In genomic region chr9:112793537-112793936, GRCm38 (mm10) we compare ENCODE assay signal across 13 mouse cellular contexts.
DNase-seq lines count a peak whose midpoint lies in the region; ATAC-seq and TF ChIP-seq lines count a peak whose summit lies in the region.
"Had no signal": no experiment of that assay in that cellular context is flagged by ENCODE, and none has a peak within 500 bp of the region (broad histone marks: within the 10 kb centered on the region; RNA-seq: fewer than 3 reads in every experiment).

No protein-coding gene starts in this region.

- H3K36me3 ChIP-seq in hindbrain, postnatal 0 days (ENCODE audit: insufficient read depth, low read length), result no peaks in the 10 kb centered on the region
- no peaks in the 10 kb centered on the region for H3K36me3 ChIP-seq in hindbrain, embryonic 16.5 days (ENCODE audit: control insufficient read depth, insufficient read depth, low read length)
- H3K36me3 ChIP-seq in midbrain, postnatal 0 days (ENCODE audit: insufficient read depth, low read length), result no peaks in the 10 kb centered on the region
- no peaks in the 10 kb centered on the region for H3K36me3 ChIP-seq in midbrain, embryonic 10.5 days
- H3K36me3 ChIP-seq: heart, embryonic 12.5 days; limb, embryonic 13.5 days had no signal

- H3K4me1 ChIP-seq in hindbrain, postnatal 0 days (ENCODE audit: insufficient read depth, low read length), result no peaks in the 10 kb centered on the region
- H3K4me1 ChIP-seq in hindbrain, embryonic 16.5 days (ENCODE audit: control insufficient read depth, insufficient read depth, low read depth, low read length), result no peaks in the 10 kb centered on the region
- H3K4me1 ChIP-seq in midbrain, postnatal 0 days (ENCODE audit: insufficient read depth, low read length), result no peaks in the 10 kb centered on the region
- H3K4me1 ChIP-seq in midbrain, embryonic 10.5 days, result no peaks in the 10 kb centered on the region
- H3K4me1 ChIP-seq: heart, embryonic 12.5 days; limb, embryonic 13.5 days had no signal

- H3K9ac ChIP-seq in hindbrain, postnatal 0 days (replicated peaks; ENCODE audit: low read length), result no peak overlapping the region
- H3K9ac ChIP-seq in hindbrain, embryonic 16.5 days (ENCODE audit: low read depth, low read length), result no peak overlapping the region
- no peak overlapping the region for H3K9ac ChIP-seq in midbrain, postnatal 0 days (replicated peaks; ENCODE audit: low read length, poor library complexity, severe bottlenecking)
- H3K9ac ChIP-seq: heart, embryonic 12.5 days; limb, embryonic 13.5 days had no signal

- no peaks in the 10 kb centered on the region for H3K9me3 ChIP-seq in hindbrain, postnatal 0 days (ENCODE audit: low read length)
- H3K9me3 ChIP-seq in hindbrain, embryonic 16.5 days (ENCODE audit: control insufficient read depth, low read length), result no peaks in the 10 kb centered on the region
- no peaks in the 10 kb centered on the region for H3K9me3 ChIP-seq in midbrain, postnatal 0 days (ENCODE audit: low read length)
- no peaks in the 10 kb centered on the region for H3K9me3 ChIP-seq in midbrain, embryonic 10.5 days (replicated peaks)
- H3K9me3 ChIP-seq: heart, embryonic 12.5 days; limb, embryonic 13.5 days had no signal

- peak; percentile 15 for DNase-seq in hindbrain, postnatal 0 days (ENCODE audit: low spot score)
- no peak for DNase-seq in midbrain, postnatal 0 days (ENCODE audit: low spot score)
- DNase-seq in midbrain, embryonic 10.5 days (ENCODE audit: low spot score), result no peak
- DNase-seq in brain, embryonic 14.5 days (ENCODE audit: low read depth), result no peak
- DNase-seq in left cerebral cortex, postnatal 36 days (ENCODE audit: low spot score in 2 of 2), result no peak
- no peak for DNase-seq in Muller cell, postnatal 12 days (ENCODE audit: inconsistent ontology term)
- DNase-seq: adrenal gland, adult 8-10 months; cerebellum, adult 11-12 months; right cerebral cortex, adult 18-20 months had no signal

- ATAC-seq in hindbrain, postnatal 0 days, result no peak
- no peak for ATAC-seq in hindbrain, embryonic 16.5 days
- ATAC-seq in midbrain, postnatal 0 days (ENCODE audit: low FRiP score), result no peak

- no peak overlapping the region for H3K4me2 ChIP-seq in hindbrain, postnatal 0 days (ENCODE audit: low read depth, low read length)
- H3K4me2 ChIP-seq in hindbrain, embryonic 16.5 days (ENCODE audit: low read length), result no peak overlapping the region
- no peak overlapping the region for H3K4me2 ChIP-seq in midbrain, postnatal 0 days (ENCODE audit: low read depth, low read length, poor library complexity, severe bottlenecking)
- H3K4me2 ChIP-seq: heart, embryonic 12.5 days; limb, embryonic 13.5 days had no signal

- H3K27ac ChIP-seq in hindbrain, postnatal 0 days, result no peak overlapping the region
- H3K27ac ChIP-seq in hindbrain, embryonic 16.5 days (ENCODE audit: low read depth, low read length), result no peak overlapping the region
- H3K27ac ChIP-seq in midbrain, postnatal 0 days (ENCODE audit: low read depth, low read length), result no peak overlapping the region
- no peak overlapping the region for H3K27ac ChIP-seq in midbrain, embryonic 10.5 days (replicated peaks)
- H3K27ac ChIP-seq: limb, embryonic 13.5 days; macrophage had no signal

- no peak for TF ChIP-seq POLR2A in brain, embryonic 14.5 days (IDR thresholded peaks at IDR 0.05; ENCODE audit: borderline replicate concordance, extremely low read depth, insufficient read depth, insufficient read length, poor library complexity, severe bottlenecking)

- H3K27me3 ChIP-seq in hindbrain, postnatal 0 days (ENCODE audit: insufficient read depth, low read length), result no peaks in the 10 kb centered on the region
- no peaks in the 10 kb centered on the region for H3K27me3 ChIP-seq in hindbrain, embryonic 16.5 days (replicated peaks; ENCODE audit: control insufficient read depth, insufficient read depth, low read length)
- no peaks in the 10 kb centered on the region for H3K27me3 ChIP-seq in midbrain, postnatal 0 days (ENCODE audit: insufficient read depth, low read length)
- H3K27me3 ChIP-seq in midbrain, embryonic 10.5 days (ENCODE audit: low read depth, poor library complexity, severe bottlenecking), result no peaks in the 10 kb centered on the region
- H3K27me3 ChIP-seq: heart, embryonic 12.5 days; limb, embryonic 13.5 days had no signal

- TF ChIP-seq CTCF in hindbrain, postnatal 0 days (IDR thresholded peaks at IDR 0.05; ENCODE audit: low read depth), result peak; percentile 44
- peak; percentile 51 for TF ChIP-seq CTCF in midbrain, postnatal 0 days (IDR thresholded peaks at IDR 0.05)
- peak; percentile 24; the same call in 1 of the 2 replicates for TF ChIP-seq CTCF in brain, embryonic 14.5 days (IDR thresholded peaks at IDR 0.05; ENCODE audit: borderline replicate concordance, extremely low read depth, insufficient read depth, insufficient read length)

- WGBS in hindbrain, postnatal 0 days, result 73% methylated on average over 2 of the region's 2 CpGs
- WGBS in hindbrain, embryonic 16.5 days, result 83% methylated on average over 2 of the region's 2 CpGs
- WGBS in midbrain, postnatal 0 days, result 69% methylated on average over 2 of the region's 2 CpGs
- WGBS in midbrain, embryonic 10.5 days, result 84% methylated on average over 2 of the region's 2 CpGs

- intact Hi-C loops in left cerebral cortex, postnatal 36 days (cut with DNase I), result no loop called here

- no peak overlapping the region for H3K4me3 ChIP-seq in hindbrain, postnatal 0 days (ENCODE audit: low read length)
- no peak overlapping the region for H3K4me3 ChIP-seq in hindbrain, embryonic 16.5 days (ENCODE audit: low read length)
- no peak overlapping the region for H3K4me3 ChIP-seq in midbrain, postnatal 0 days (ENCODE audit: low read depth, low read length)
- H3K4me3 ChIP-seq in midbrain, embryonic 10.5 days, result no peak overlapping the region
- H3K4me3 ChIP-seq: heart, embryonic 12.5 days; limb, embryonic 13.5 days had no signal
